Mouse (Mus musculus) heart, embryonic 16.5 days (tissue): Measurements from ENCODE around the gene Tor3a. TPM values are rescaled to one million over a fixed set of nuclear protein-coding genes. Genes with fewer than 3 reads are reported as not detected.

Experiments used
- ATAC-seq: fragments of 200-750 bp; cut with Nextera tagmentation; replicated peaks from 2 replicates; pipeline ENCODE4 v1.8.0; 2017; ENCODE audit warnings: moderate number of reproducible peaks; ENCODE audit not compliant: insufficient read depth, low FRiP score; ENCODE audit errors: extremely low read depth
- H3K27ac ChIP-seq: fragments of 300-500 bp; sonication (generic); 2 replicates; pipeline ENCODE4 v1.5.1; 2014; ENCODE audit warnings: mild to moderate bottlenecking, low read length, control low read depth, moderate library complexity
- H3K27me3 ChIP-seq: fragments of 300-500 bp; sonication (generic); 2 replicates; pipeline ENCODE4 v1.6.1; 2014; ENCODE audit warnings: low read length, mixed read lengths; ENCODE audit not compliant: control insufficient read depth, insufficient read depth
- H3K36me3 ChIP-seq: fragments of 300-500 bp; sonication (generic); 2 replicates; pipeline ENCODE4 v1.6.1; 2014; ENCODE audit not compliant: control insufficient read depth, insufficient read depth
- H3K4me1 ChIP-seq: fragments of 300-500 bp; sonication (generic); 2 replicates; pipeline ENCODE4 v1.6.1; 2014; ENCODE audit warnings: low read length, mixed read lengths; ENCODE audit not compliant: control insufficient read depth, insufficient read depth
- H3K4me2 ChIP-seq: fragments of 300-500 bp; sonication (generic); 2 replicates; pipeline ENCODE4 v1.6.1; 2014; ENCODE audit warnings: low read depth, mild to moderate bottlenecking, control low read depth, low read length
- H3K4me3 ChIP-seq: fragments of 300-500 bp; sonication (generic); 2 replicates; pipeline ENCODE4 v1.5.1; 2014; ENCODE audit warnings: mild to moderate bottlenecking, control low read depth, low read length
- H3K9ac ChIP-seq: fragments of 300-500 bp; sonication (generic); 2 replicates; pipeline ENCODE4 v1.6.1; 2014; ENCODE audit warnings: low read length, control low read depth
- H3K9me3 ChIP-seq: fragments of 300-500 bp; sonication (generic); replicated peaks from 2 replicates; pipeline ENCODE4 v1.6.1; 2016; ENCODE audit warnings: low read length; ENCODE audit not compliant: control insufficient read depth
- WGBS: fragments of 180-500 bp; shearing (Covaris S2); extraction: QIAGEN DNeasy Blood & Tissue Kit; methylation state at CpG from one replicate; pipeline ENCODE4 v1.1.7; 2014; 5-methylcytosine and 5-hydroxymethylcytosine counted together
- polyA plus RNA-seq: library from polyadenylated mRNA; unstranded; fragments of >200 nt; fragmentation: Nextera tagmentation; extraction: Ambion mirVana; gene quantifications from 2 replicates; pipeline ENCODE4 v1.2.1, GENCODE M21; 2015

Tor3a gene
- polyA plus RNA-seq, 1 experiment from 2014 or later: 9.0 TPM

- Histone ChIP-seq H3K9ac (peak overlapping the region; percentile 20; the same call in 1 of the 2 replicates), H3K27ac (peak overlapping the region; percentile 73), H3K4me3 (no peak overlapping the region), H3K4me1 (peaks cover 30% of the 10 kb centered on the region), H3K9me3 (no peaks in the 10 kb centered on the region), H3K36me3 (no peaks in the 10 kb centered on the region), H3K27me3 (no peaks in the 10 kb centered on the region), H3K4me2 (peak overlapping the region; percentile 3; the same call in 1 of the 2 replicates)
- ATAC-seq: no peak
- WGBS: 31% methylated on average over 9 of the region's 9 CpGs
These were observed 60.2 kb downstream of the Tor3a start for GRCm38 (mm10) chr1:156613855-156614530.

GRCm38 (mm10) chr1:156610257-156610656, 63.9 kb downstream of the Tor3a start:
- Histone ChIP-seq H3K9me3 (no peaks in the 10 kb centered on the region), H3K27ac (no peak overlapping the region), H3K4me1 (peaks cover 20% of the 10 kb centered on the region), H3K4me2 (no peak overlapping the region), H3K9ac (no peak overlapping the region), H3K27me3 (no peaks in the 10 kb centered on the region), H3K36me3 (no peaks in the 10 kb centered on the region), H3K4me3 (no peak overlapping the region)
- 82% methylated on average over 1 of the region's 1 CpGs for WGBS
- no peak for ATAC-seq

GRCm38 (mm10) chr1:156608496-156608895, 65.7 kb downstream of the Tor3a start:
- no peak overlapping the region for H3K9ac ChIP-seq
- H3K36me3 ChIP-seq: no peaks in the 10 kb centered on the region
- H3K27me3 ChIP-seq: no peaks in the 10 kb centered on the region
- no peaks in the 10 kb centered on the region for H3K9me3 ChIP-seq
- no peak overlapping the region for H3K4me3 ChIP-seq
- no peak overlapping the region for H3K27ac ChIP-seq
- H3K4me2 ChIP-seq: no peak overlapping the region
- no peak for ATAC-seq
- WGBS: 92% methylated on average over 2 of the region's 2 CpGs
- peaks cover 9% of the 10 kb centered on the region for H3K4me1 ChIP-seq

DNA sequence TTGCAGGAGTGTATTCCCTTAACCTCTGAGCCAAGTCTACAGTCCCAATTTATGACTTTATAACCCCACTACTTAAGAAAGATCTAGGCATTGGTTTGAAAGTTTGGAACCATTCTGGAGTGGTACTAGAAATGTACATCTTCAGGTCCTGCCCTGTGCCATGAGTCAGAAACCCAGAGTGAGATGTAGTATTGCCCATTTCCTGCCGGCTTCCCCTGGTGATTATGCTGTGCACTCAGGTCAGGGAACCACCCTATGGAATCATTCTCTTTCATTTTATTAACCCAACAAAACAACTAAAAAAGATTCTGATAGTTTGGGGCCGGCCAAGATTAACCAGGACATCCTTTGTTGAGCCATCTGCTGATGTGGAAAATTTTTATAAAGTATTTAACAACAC, 68.2 kb downstream of the Tor3a start:
- H3K36me3 ChIP-seq: no peaks in the 10 kb centered on the region
- H3K9ac ChIP-seq: no peak overlapping the region
- peaks cover 9% of the 10 kb centered on the region for H3K4me1 ChIP-seq
- no peaks in the 10 kb centered on the region for H3K9me3 ChIP-seq
- H3K4me3 ChIP-seq: no peak overlapping the region
- no peaks in the 10 kb centered on the region for H3K27me3 ChIP-seq
- ATAC-seq: no peak
- WGBS: 81% methylated on average over 2 of the region's 2 CpGs
- no peak overlapping the region for H3K4me2 ChIP-seq
- no peak overlapping the region for H3K27ac ChIP-seq

DNA sequence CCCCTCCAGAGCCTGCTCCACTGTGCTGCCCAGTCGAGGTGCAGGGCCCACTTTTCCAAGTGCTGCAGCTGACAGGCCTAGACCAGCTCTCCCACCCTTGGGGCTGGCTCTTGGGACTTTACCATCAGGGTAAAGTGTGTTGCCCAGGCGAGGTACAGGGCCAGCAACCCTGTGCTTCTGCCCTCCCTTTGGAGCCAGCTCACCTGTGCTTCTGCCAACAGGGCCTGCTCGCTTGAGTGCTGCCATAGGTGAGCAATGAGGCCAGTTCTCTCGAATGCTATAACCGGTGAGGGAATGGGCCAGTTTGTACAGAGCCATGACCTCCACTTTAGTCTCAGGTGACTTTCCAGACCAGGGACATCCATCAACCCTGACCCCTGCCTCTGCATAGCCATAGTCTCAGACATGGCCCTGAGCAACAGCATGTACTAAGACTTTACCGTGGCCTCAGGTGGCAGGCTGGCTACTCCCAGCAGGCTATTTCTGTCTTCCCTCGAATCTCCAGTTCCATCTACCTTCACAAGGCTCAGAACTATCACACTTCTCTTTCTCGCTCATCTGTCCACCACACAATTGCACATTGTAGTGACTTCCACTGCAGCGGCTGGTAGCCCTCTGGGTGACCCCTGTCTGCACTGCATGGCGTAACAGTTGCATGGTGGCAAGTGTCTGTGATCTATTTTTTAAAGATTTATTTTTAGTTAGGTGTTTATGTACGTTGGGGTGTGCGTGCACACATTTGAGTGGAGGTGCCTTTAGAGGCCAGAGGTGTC, 68.9 kb downstream of the Tor3a start:
- H3K27ac ChIP-seq: no peak overlapping the region
- H3K36me3 ChIP-seq: no peaks in the 10 kb centered on the region
- no peak overlapping the region for H3K4me3 ChIP-seq
- no peak overlapping the region for H3K4me2 ChIP-seq
- H3K4me1 ChIP-seq: peaks cover 9% of the 10 kb centered on the region
- no peak for ATAC-seq
- no peak overlapping the region for H3K9ac ChIP-seq
- WGBS: 57% methylated on average over 12 of the region's 12 CpGs
- no peaks in the 10 kb centered on the region for H3K9me3 ChIP-seq
- H3K27me3 ChIP-seq: no peaks in the 10 kb centered on the region

Other genes starting within 250 kb of the Tor3a start
- gene Soat1, start 200.0 kb downstream of the Tor3a start, polyA plus RNA-seq: 25.0 and 27.5 TPM in 2 replicates
- 0.25 and 1.1 TPM in 2 replicates for gene Gm10031, start 150.3 kb downstream of the Tor3a start, polyA plus RNA-seq
- 2.7 TPM in 2 replicates for gene Abl2, start 115.6 kb downstream of the Tor3a start, polyA plus RNA-seq
- gene Fam20b, start 44.7 kb upstream of the Tor3a start, polyA plus RNA-seq: 23.1 and 25.3 TPM in 2 replicates
- 3.0 and 3.8 TPM in 2 replicates for gene Angptl1, start 164.2 kb upstream of the Tor3a start, polyA plus RNA-seq